Mouse (Mus musculus): Measurements from ENCODE around the gene Ppp3ca. TPM values are rescaled to one million over a fixed set of nuclear protein-coding genes. Genes with fewer than 3 reads are reported as not detected.

The Ppp3ca gene
- polyA plus RNA-seq, 1 experiment, result 9.7 TPM

DNA sequence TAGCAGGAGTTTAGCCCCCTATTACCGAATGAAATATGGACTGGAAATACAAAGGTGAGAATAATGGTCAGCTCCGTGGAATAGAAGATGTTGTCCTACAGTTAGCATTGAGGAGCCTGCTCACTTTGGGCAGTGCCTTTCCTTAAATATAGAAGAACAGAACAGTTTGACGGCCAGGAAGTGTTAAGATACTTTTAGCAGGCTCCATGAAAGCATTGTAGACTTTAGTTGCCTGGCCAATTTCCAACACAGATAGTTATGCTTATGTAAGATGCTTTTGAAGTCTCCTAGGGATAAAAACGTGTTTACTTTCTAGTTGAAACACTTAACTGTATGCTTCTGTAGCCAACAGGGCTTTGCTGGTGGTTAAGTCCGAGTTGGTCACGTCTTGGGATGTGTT, 183.0 kb downstream of the Ppp3ca start:
- TF ChIP-seq CTCF (IDR thresholded peaks at IDR 0.05; ENCODE audit: control insufficient read depth, insufficient read depth, insufficient read length), result no peak
- TF ChIP-seq MYOG (IDR thresholded peaks at IDR 0.05; ENCODE audit: control insufficient read depth, extremely low read depth, insufficient read length), result no peak
- TF ChIP-seq MYOD1 (IDR thresholded peaks at IDR 0.05; ENCODE audit: control insufficient read depth, insufficient read length, low read depth), result no peak
- TF ChIP-seq FOSL1 (IDR thresholded peaks at IDR 0.05; ENCODE audit: insufficient read depth, low read length, poor library complexity, severe bottlenecking), result no peak
- TF ChIP-seq USF1 (IDR thresholded peaks at IDR 0.05; ENCODE audit: low read depth), result no peak
- no peak for TF ChIP-seq MAX (IDR thresholded peaks at IDR 0.05)
- no peak for TF ChIP-seq CEBPB (IDR thresholded peaks at IDR 0.05; ENCODE audit: low read depth)
- no peak overlapping the region for H3K4me3 ChIP-seq (ENCODE audit: insufficient read depth, poor library complexity, severe bottlenecking)
- H3K79me2 ChIP-seq (ENCODE audit: control insufficient read depth, insufficient read depth), result no peaks in the 10 kb centered on the region
- H3K36me3 ChIP-seq (ENCODE audit: control insufficient read depth, insufficient read depth), result no peaks in the 10 kb centered on the region
- no peaks in the 10 kb centered on the region for H3K27me3 ChIP-seq (ENCODE audit: control insufficient read depth, insufficient read depth, insufficient read length)
- no peak overlapping the region for H3ac ChIP-seq (ENCODE audit: control insufficient read depth, insufficient read length, low read depth)
- H3K79me3 ChIP-seq (ENCODE audit: low read depth), result peaks cover 1% of the 10 kb centered on the region

DNA sequence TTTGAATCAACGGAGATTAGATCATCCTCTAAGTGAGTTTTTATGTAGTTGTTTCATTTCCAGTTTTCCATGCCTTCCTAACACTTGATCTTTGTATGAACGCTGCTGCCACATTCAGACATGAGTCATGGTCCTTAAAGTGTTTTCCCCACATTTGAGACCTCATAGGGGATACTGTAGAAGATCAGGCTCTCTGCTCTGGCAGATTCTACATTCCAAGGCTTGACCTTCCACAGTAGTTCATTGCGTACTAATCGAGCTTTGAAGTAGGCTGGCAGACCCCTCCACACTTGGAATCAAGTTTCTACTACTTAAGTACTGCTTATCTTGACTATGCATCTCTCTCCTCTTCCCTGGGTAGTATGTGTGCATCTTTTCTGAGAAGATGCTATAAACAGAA, 183.7 kb downstream of the Ppp3ca start:
- TF ChIP-seq FOSL1 (IDR thresholded peaks at IDR 0.05; ENCODE audit: insufficient read depth, low read length, poor library complexity, severe bottlenecking) (no peak), USF1 (IDR thresholded peaks at IDR 0.05; ENCODE audit: low read depth) (no peak), MYOG (IDR thresholded peaks at IDR 0.05; ENCODE audit: control insufficient read depth, extremely low read depth, insufficient read length) (no peak), CTCF (IDR thresholded peaks at IDR 0.05; ENCODE audit: control insufficient read depth, insufficient read depth, insufficient read length) (no peak), MAX (IDR thresholded peaks at IDR 0.05) (no peak), MYOD1 (IDR thresholded peaks at IDR 0.05; ENCODE audit: control insufficient read depth, insufficient read length, low read depth) (no peak), CEBPB (IDR thresholded peaks at IDR 0.05; ENCODE audit: low read depth) (no peak)
- peaks cover 1% of the 10 kb centered on the region for H3K79me3 ChIP-seq (ENCODE audit: low read depth)
- no peaks in the 10 kb centered on the region for H3K79me2 ChIP-seq (ENCODE audit: control insufficient read depth, insufficient read depth)
- H3ac ChIP-seq (ENCODE audit: control insufficient read depth, insufficient read length, low read depth), result no peak overlapping the region
- no peaks in the 10 kb centered on the region for H3K36me3 ChIP-seq (ENCODE audit: control insufficient read depth, insufficient read depth)
- H3K27me3 ChIP-seq (ENCODE audit: control insufficient read depth, insufficient read depth, insufficient read length), result no peaks in the 10 kb centered on the region
- H3K4me3 ChIP-seq (ENCODE audit: insufficient read depth, poor library complexity, severe bottlenecking), result no peak overlapping the region

DNA sequence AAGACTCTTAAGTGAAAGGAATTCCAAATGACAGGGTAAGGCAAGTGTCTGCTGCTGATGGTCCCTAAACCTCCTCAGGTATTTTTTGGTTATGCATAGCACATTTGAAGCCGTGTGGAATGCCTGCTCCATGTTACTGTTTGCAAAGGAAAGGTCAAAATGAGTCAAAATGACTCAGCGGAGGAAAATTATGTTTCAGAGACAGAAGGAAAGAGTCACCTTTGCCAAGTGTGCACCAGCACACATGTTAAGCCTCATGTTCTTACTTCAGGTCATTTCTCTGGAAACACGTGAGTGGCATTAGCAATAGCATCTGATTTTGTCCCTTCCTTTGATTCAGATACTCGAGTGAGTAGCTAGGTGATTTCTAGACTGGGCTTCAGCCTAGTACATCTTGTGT, 186.1 kb downstream of the Ppp3ca start:
- Histone ChIP-seq H3K36me3 (ENCODE audit: control insufficient read depth, insufficient read depth) (no peaks in the 10 kb centered on the region), H3K79me3 (ENCODE audit: low read depth) (peaks cover 1% of the 10 kb centered on the region), H3ac (ENCODE audit: control insufficient read depth, insufficient read length, low read depth) (no peak overlapping the region), H3K79me2 (ENCODE audit: control insufficient read depth, insufficient read depth) (no peaks in the 10 kb centered on the region), H3K27me3 (ENCODE audit: control insufficient read depth, insufficient read depth, insufficient read length) (no peaks in the 10 kb centered on the region), H3K4me3 (ENCODE audit: insufficient read depth, poor library complexity, severe bottlenecking) (no peak overlapping the region)
- TF ChIP-seq CEBPB (IDR thresholded peaks at IDR 0.05; ENCODE audit: low read depth) (no peak), MYOG (IDR thresholded peaks at IDR 0.05; ENCODE audit: control insufficient read depth, extremely low read depth, insufficient read length) (no peak), MYOD1 (IDR thresholded peaks at IDR 0.05; ENCODE audit: control insufficient read depth, insufficient read length, low read depth) (no peak), CTCF (IDR thresholded peaks at IDR 0.05; ENCODE audit: control insufficient read depth, insufficient read depth, insufficient read length) (no peak), FOSL1 (IDR thresholded peaks at IDR 0.05; ENCODE audit: insufficient read depth, low read length, poor library complexity, severe bottlenecking) (no peak), USF1 (IDR thresholded peaks at IDR 0.05; ENCODE audit: low read depth) (no peak), MAX (IDR thresholded peaks at IDR 0.05) (no peak)

DNA sequence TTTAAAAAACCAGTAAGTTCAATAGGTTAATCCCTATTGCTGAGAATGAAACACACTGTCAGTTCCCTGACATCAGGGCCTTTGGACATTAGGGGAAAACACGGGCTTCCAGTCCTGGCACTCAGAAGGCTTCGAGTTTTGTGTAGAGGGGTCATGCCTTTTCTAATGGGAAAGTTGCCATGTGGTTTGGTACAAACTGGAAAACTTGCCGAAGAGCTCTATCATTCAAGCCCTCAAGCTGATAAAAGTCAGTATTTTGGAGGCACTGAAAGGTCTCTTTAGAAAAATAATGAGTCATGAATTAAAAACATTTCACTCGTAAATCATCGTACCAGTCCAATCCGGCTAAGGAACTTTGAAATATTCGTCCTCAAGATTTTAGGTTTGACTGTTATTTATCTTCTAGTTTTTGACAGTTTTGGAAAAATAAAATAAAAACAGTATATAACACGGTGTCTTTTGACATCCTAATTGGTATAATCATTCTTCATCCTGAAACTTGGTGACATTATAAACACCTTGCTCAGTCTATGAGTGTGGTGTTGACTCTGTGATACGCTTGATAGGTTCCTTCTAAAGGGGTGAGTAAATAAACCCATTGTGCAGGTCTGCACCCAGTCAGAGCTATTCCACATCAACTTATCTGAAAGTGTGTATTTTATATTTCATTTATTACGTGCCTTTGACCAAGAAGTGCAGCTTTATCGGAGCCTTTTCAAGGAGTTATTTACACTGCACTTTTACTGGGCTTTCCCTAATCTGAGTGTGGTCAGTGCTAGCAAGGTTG, 192.3 kb downstream of the Ppp3ca start:
- H3ac ChIP-seq (ENCODE audit: control insufficient read depth, insufficient read length, low read depth), result no peak overlapping the region
- no peaks in the 10 kb centered on the region for H3K27me3 ChIP-seq (ENCODE audit: control insufficient read depth, insufficient read depth, insufficient read length)
- no peak overlapping the region for H3K4me3 ChIP-seq (ENCODE audit: insufficient read depth, poor library complexity, severe bottlenecking)
- H3K36me3 ChIP-seq (ENCODE audit: control insufficient read depth, insufficient read depth), result no peaks in the 10 kb centered on the region
- peaks cover 11% of the 10 kb centered on the region for H3K79me2 ChIP-seq (ENCODE audit: control insufficient read depth, insufficient read depth)
- no peak for TF ChIP-seq MYOD1 (IDR thresholded peaks at IDR 0.05; ENCODE audit: control insufficient read depth, insufficient read length, low read depth)
- TF ChIP-seq FOSL1 (IDR thresholded peaks at IDR 0.05; ENCODE audit: insufficient read depth, low read length, poor library complexity, severe bottlenecking), result peak; percentile 10
- no peaks in the 10 kb centered on the region for H3K79me3 ChIP-seq (ENCODE audit: low read depth)

- Histone ChIP-seq H3K27me3 (ENCODE audit: control insufficient read depth, insufficient read depth, insufficient read length) (no peaks in the 10 kb centered on the region), H3K36me3 (ENCODE audit: control insufficient read depth, insufficient read depth) (no peaks in the 10 kb centered on the region), H3ac (ENCODE audit: control insufficient read depth, insufficient read length, low read depth) (no peak overlapping the region), H3K79me3 (ENCODE audit: low read depth) (no peaks in the 10 kb centered on the region), H3K4me3 (ENCODE audit: insufficient read depth, poor library complexity, severe bottlenecking) (no peak overlapping the region), H3K79me2 (ENCODE audit: control insufficient read depth, insufficient read depth) (peaks cover 11% of the 10 kb centered on the region)
- no peak for TF ChIP-seq CEBPB (IDR thresholded peaks at IDR 0.05; ENCODE audit: low read depth)
- TF ChIP-seq MAX (IDR thresholded peaks at IDR 0.05), result no peak
- no peak for TF ChIP-seq MYOG (IDR thresholded peaks at IDR 0.05; ENCODE audit: control insufficient read depth, extremely low read depth, insufficient read length)
- TF ChIP-seq MYOD1 (IDR thresholded peaks at IDR 0.05; ENCODE audit: control insufficient read depth, insufficient read length, low read depth), result no peak
- TF ChIP-seq CTCF (IDR thresholded peaks at IDR 0.05; ENCODE audit: control insufficient read depth, insufficient read depth, insufficient read length), result no peak
- TF ChIP-seq FOSL1 (IDR thresholded peaks at IDR 0.05; ENCODE audit: insufficient read depth, low read length, poor library complexity, severe bottlenecking), result no peak
- no peak for TF ChIP-seq USF1 (IDR thresholded peaks at IDR 0.05; ENCODE audit: low read depth)
These were observed 193.2 kb downstream of the Ppp3ca start for GRCm38 (mm10) chr3:136863127-136863526.
